Mouse (Mus musculus): Measurements from ENCODE around the gene Dnaja2. TPM values are rescaled to one million over a fixed set of nuclear protein-coding genes. Genes with fewer than 3 reads are reported as not detected.

Dnaja2 gene
- total RNA-seq, 2 experiments from 2014 or later, result 41.1 to 44.1 TPM

- ATAC-seq (replicated peaks; ENCODE audit: low FRiP score, poor library complexity, severe bottlenecking), result no peak
Observed at GRCm38 (mm10) chr8:85506620-85507019, 48.5 kb downstream of the Dnaja2 start.

DNA sequence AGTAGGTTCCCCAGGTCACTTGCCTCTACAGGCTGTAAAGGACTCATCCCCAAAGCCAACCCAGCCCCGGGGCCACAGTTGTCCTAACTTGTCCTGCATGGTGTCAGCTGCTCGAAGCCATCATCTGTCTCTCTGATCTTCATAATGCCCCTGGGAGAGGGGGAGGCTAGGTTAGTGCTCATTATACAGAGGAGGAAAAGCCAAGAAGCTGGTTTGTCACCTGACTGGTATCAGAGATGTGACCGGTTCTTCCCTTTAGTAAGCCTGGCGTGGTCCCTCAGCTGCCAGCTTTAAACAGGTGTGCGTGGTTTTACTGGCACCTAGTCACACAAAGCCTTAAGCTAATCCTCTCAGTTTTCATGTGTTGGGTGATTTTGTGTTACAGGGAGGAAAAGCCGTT is 50.4 kb downstream of the Dnaja2 start:
- ATAC-seq (replicated peaks; ENCODE audit: low FRiP score, poor library complexity, severe bottlenecking), result no peak

DNA sequence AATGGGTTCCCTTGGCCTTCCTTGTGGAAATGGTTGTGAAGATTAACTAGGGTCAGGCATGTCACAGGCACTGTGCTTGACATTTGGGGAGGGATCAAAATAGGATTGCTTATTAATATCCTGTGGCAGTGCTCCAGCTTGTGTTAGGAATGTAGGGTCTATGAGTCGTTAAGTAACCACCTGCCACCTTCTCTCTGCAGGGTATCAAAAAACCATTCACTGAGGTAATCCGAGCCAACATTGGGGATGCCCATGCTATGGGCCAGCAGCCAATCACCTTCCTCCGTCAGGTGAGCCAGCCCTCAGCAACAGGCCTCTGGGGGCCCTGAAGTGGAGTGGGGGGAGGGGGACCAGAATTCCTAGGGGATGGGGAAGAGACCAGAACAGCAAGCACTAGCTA is 52.1 kb downstream of the Dnaja2 start:
- no peak for ATAC-seq (replicated peaks; ENCODE audit: low FRiP score, poor library complexity, severe bottlenecking)

DNA sequence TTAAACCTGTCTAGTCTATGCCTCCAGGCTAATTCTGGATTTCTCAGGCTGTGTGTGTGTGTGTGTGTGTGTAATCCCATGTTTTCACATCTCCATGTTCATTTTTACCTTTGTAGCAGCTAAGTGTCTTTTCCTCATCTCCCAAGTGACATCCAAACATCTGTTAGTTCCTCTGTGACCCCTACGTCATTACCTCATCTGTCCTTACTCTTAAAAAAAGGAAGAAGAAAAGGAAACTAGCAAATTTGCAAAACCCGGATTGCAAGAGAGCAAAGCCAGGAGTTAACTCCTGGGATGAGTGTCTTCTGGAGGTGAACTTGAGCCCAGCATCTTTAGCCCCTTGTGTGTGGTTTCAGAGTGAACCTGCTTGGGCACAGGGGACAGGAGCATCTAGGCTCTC is 52.8 kb downstream of the Dnaja2 start:
- no peak for ATAC-seq (replicated peaks; ENCODE audit: low FRiP score, poor library complexity, severe bottlenecking)

GRCm38 (mm10) chr8:85500955-85501685 is 54.0 kb downstream of the Dnaja2 start:
- ATAC-seq (replicated peaks; ENCODE audit: low FRiP score, poor library complexity, severe bottlenecking), result no peak

- no peak for ATAC-seq (replicated peaks; ENCODE audit: low FRiP score, poor library complexity, severe bottlenecking)
Observed at GRCm38 (mm10) chr8:85500460-85500859, 54.7 kb downstream of the Dnaja2 start.

- ATAC-seq (replicated peaks; ENCODE audit: low FRiP score, poor library complexity, severe bottlenecking), result no peak
Observed at GRCm38 (mm10) chr8:85498577-85498976, 56.6 kb downstream of the Dnaja2 start.

DNA sequence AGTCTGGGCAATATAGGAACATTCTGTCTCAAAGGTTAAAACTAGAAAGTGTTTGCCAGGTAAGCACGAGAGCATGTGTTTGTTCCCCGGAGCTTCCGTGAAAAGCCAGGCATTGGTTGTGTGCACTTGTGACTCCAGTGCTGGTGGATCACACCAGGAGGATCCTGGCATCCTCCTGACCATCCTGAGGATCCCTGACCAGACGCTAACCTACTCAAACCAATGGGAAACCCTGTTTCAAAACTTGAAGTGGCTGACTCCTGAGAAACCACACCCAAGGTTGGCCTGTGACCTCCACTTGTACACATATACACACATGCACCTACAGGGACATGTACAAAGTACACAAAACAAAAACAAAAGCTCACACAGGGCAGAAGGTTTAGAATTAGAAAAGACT is 58.4 kb downstream of the Dnaja2 start:
- ATAC-seq (replicated peaks; ENCODE audit: low FRiP score, poor library complexity, severe bottlenecking), result 0 out of 2 replicates have a peak, but pooled peaks have one; percentile 34

- ATAC-seq (replicated peaks; ENCODE audit: low FRiP score, poor library complexity, severe bottlenecking), result no peak
Observed at GRCm38 (mm10) chr8:85496125-85496524, 59.0 kb downstream of the Dnaja2 start.

DNA sequence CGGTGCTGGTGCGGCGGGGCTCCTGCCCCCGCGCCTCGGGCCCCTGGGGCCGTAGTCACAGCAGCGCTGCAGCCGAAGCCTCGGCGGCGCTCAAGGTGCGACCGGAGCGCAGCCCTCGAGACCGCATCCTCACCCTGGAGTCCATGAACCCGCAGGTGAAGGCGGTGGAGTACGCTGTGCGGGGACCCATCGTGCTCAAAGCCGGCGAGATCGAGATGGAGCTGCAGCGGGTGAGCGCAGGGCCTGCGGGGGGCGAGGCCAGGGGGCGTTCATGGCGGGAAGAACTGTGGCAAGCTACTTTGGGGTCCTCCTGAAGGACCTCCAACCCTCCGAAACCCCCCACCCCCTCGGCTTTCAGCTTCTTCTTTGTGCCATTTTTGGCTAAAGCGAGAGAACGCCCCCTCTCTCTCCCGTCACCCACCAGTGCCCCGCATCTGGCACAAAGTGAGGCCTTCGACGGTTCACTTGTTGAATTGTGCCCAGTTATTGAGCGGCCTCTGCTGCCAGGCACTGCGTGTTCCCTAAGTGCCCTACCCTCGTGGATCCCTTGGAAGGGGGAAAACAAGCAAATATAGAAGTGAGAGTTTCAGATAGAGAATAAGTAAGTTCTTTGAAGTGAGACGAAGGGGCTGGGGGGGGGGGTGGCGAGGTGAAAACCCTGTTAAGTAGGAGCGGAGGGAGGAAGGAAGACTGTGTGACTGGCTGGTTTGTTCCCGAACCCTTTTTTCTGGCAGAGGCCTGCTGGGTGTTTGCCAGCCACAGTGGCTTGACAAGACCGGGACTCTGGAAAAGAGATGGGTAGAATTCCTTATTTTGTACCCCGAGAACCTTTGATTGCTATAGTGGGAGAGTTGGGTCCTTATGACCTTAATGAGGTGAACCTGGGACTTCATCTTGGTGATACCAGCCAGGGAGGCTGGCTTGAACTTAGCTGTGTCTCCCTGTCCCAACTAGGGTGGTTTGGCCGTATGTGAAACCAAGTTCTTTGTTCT is 61.9 kb downstream of the Dnaja2 start:
- no peak for ATAC-seq (replicated peaks; ENCODE audit: low FRiP score, poor library complexity, severe bottlenecking)

DNA sequence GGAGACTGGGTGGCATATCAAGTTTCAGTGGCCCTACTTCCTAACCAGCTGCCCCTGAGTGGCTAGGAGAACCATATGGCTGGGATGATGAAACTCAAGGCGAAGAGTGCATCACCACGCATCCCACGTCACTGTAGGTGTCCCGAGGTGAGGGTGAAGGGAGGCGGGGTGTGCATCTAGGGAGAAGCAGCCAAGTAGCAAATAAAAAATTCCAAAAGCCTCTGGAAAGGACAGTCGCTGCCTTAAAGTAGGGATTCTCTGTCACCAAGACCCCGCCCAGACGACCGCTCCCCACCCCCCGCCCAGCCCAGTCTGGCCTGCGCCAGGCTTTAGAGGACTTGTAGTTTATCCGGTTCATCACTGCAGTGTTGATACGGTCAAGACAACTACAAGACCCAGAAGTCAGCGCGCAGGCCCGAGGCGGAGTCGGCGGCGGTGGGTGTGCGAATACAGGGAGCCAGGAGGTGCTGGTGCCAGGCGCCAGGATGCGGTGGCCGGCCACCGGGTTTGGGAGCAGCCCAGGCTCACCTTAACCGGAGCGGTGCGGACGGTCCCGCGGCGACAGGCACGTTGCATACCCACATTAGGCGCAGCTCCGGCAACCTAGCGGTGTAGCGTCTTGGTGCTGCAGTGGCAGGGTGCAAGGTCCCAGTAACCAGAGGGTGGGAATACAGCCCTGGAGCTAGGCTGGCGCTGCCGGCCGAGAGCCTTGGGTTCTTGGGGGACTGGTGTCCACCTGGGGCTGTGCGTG is 62.8 kb downstream of the Dnaja2 start, which contains the start of gene Gpt2:
Gene Gpt2 (plus strand): TSS at position 452 of the 751 bp plus-strand sequence.
- no peak for ATAC-seq (replicated peaks; ENCODE audit: low FRiP score, poor library complexity, severe bottlenecking)

GRCm38 (mm10) chr8:85489546-85489945 is 65.6 kb downstream of the Dnaja2 start:
- no peak for ATAC-seq (replicated peaks; ENCODE audit: low FRiP score, poor library complexity, severe bottlenecking)

DNA sequence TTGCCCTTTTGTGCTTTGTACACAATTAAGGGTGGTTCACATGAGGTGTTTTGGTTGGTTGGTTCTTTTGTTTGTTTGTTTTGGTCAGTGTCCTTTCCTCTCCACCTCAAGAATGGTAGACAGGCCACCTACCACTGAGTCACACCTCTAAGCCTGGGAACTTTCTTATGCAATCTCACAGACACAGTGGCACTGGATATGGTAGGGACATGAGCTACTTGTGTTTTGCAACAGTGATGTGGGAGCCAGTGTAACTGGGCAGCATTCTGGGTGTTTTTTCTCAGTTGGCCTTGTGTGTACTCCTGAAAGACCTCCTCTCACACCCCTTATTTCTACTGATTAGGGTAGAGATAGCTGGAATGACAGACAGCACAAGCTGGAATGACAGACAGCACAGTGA is 66.5 kb downstream of the Dnaja2 start:
- no peak for ATAC-seq (replicated peaks; ENCODE audit: low FRiP score, poor library complexity, severe bottlenecking)

GRCm38 (mm10) chr8:85487906-85488620 is 67.1 kb downstream of the Dnaja2 start:
- no peak for ATAC-seq (replicated peaks; ENCODE audit: low FRiP score, poor library complexity, severe bottlenecking)

Other genes with a start within 250 kb of the Dnaja2 start
- gene Mylk3, start 169.0 kb downstream of the Dnaja2 start, total RNA-seq (2015; ENCODE audit: low replicate concordance), result 38.2 and 58.7 TPM in 2 replicates
- 150 and 159 TPM in 2 replicates for gene Mylk3, start 169.0 kb downstream of the Dnaja2 start, total RNA-seq (2017; ENCODE audit: low replicate concordance)
- 10.5 and 21.8 TPM in 2 replicates for gene 4921524J17Rik, start 122.5 kb downstream of the Dnaja2 start, total RNA-seq (2015; ENCODE audit: low replicate concordance)
- 5.3 and 11.7 TPM in 2 replicates for gene 4921524J17Rik, start 122.5 kb downstream of the Dnaja2 start, total RNA-seq (2017; ENCODE audit: low replicate concordance)
- not detected in 2 replicates for gene Gpt2, start 62.8 kb downstream of the Dnaja2 start, total RNA-seq (2015; ENCODE audit: low replicate concordance)
- 0.64 TPM in 1 of 2 replicates, not detected in the other for gene Gpt2, start 62.8 kb downstream of the Dnaja2 start, total RNA-seq (2017; ENCODE audit: low replicate concordance)
- 3.8 and 6.1 TPM in 2 replicates for gene Neto2, start 145.6 kb upstream of the Dnaja2 start, total RNA-seq (2015; ENCODE audit: low replicate concordance)
- 3.2 and 6.4 TPM in 2 replicates for gene Neto2, start 145.6 kb upstream of the Dnaja2 start, total RNA-seq (2017; ENCODE audit: low replicate concordance)

Measured in erythroid progenitor cell, adult 5-6 weeks (primary cell).